Mouse (Mus musculus) forebrain, embryonic 11.5 days (tissue): ENCODE data around the gene Ezh1. TPM values are rescaled to one million over a fixed set of nuclear protein-coding genes. Genes with fewer than 3 reads are reported as not detected.
A peak's percentile ranks its signal among the peaks of the same experiment; 100 is the strongest.

Source experiments
- ATAC-seq: fragments of 200-750 bp; cut with Nextera tagmentation; replicated peaks from 2 replicates; pipeline ENCODE4 v1.8.0; 2017; ENCODE audit warnings: moderate TSS enrichment; ENCODE audit not compliant: low FRiP score
- DNase-seq: peaks from one replicate; pipeline ENCODE4 v3.0.0-alpha.2; 2017; ENCODE audit warnings: low spot score
- H3K27ac ChIP-seq: fragments of 300-500 bp; sonication (generic); 2 replicates; pipeline ENCODE4 v1.5.1; 2014; ENCODE audit warnings: low read depth, low read length
- H3K27me3 ChIP-seq: fragments of 300-500 bp; sonication (generic); 2 replicates; pipeline ENCODE4 v1.6.1; 2014; ENCODE audit warnings: mild to moderate bottlenecking, low read length, mixed read lengths; ENCODE audit not compliant: control insufficient read depth, insufficient read depth
- H3K36me3 ChIP-seq: fragments of 300-500 bp; sonication (generic); 2 replicates; pipeline ENCODE4 v1.6.1; 2014; ENCODE audit warnings: mild to moderate bottlenecking, low read length, moderate library complexity, mixed read lengths; ENCODE audit not compliant: control insufficient read depth, insufficient read depth
- H3K4me1 ChIP-seq: fragments of 300-500 bp; sonication (generic); replicated peaks from 2 replicates; pipeline ENCODE4 v1.6.1; 2014; ENCODE audit warnings: low read length, mixed read lengths; ENCODE audit not compliant: control insufficient read depth, insufficient read depth
- H3K4me2 ChIP-seq: fragments of 300-500 bp; sonication (generic); 2 replicates; pipeline ENCODE4 v1.6.1; 2014; ENCODE audit warnings: low read depth, mild to moderate bottlenecking, low read length, moderate library complexity, mixed read lengths; ENCODE audit not compliant: severe bottlenecking
- H3K4me3 ChIP-seq: fragments of 300-500 bp; sonication (generic); 2 replicates; pipeline ENCODE4 v1.5.1; 2014; ENCODE audit warnings: low read depth, low read length
- H3K9ac ChIP-seq: fragments of 300-500 bp; sonication (generic); 2 replicates; pipeline ENCODE4 v1.6.1; 2014; ENCODE audit warnings: low read length
- H3K9me3 ChIP-seq: fragments of 300-500 bp; sonication (generic); 2 replicates; pipeline ENCODE4 v1.6.1; 2016; ENCODE audit warnings: low read length, mixed read lengths; ENCODE audit not compliant: control insufficient read depth
- WGBS: fragments of 180-500 bp; shearing (Covaris S2); extraction: QIAGEN DNeasy Blood & Tissue Kit; methylation state at CpG from one replicate; pipeline ENCODE4 v1.1.7; 2014; 5-methylcytosine and 5-hydroxymethylcytosine counted together
- polyA plus RNA-seq: library from polyadenylated mRNA; unstranded; fragments of >200 nt; fragmentation: Nextera tagmentation; extraction: Ambion mirVana; gene quantifications from 2 replicates; pipeline ENCODE4 v1.2.1, GENCODE M21; 2014

Gene Ezh1
- polyA plus RNA-seq, 1 experiment from 2014 or later, result 12.8 TPM

- no peak overlapping the region for H3K4me3 ChIP-seq
- H3K27me3 ChIP-seq, result peaks cover 2% of the 10 kb centered on the region; the same call in 1 of the 2 replicates
- no peaks in the 10 kb centered on the region for H3K9me3 ChIP-seq
- H3K9ac ChIP-seq, result no peak overlapping the region
- no peak overlapping the region for H3K27ac ChIP-seq
- no peak for DNase-seq
- ATAC-seq, result no peak
- 90% methylated on average over 12 of the region's 12 CpGs for WGBS
- peaks cover 2% of the 10 kb centered on the region; the same call in 1 of the 2 replicates for H3K4me1 ChIP-seq
- H3K36me3 ChIP-seq, result no peaks in the 10 kb centered on the region
- no peak overlapping the region for H3K4me2 ChIP-seq
Observed at GRCm38 (mm10) chr11:101184984-101185383, 41.3 kb downstream of the Ezh1 start.

DNA sequence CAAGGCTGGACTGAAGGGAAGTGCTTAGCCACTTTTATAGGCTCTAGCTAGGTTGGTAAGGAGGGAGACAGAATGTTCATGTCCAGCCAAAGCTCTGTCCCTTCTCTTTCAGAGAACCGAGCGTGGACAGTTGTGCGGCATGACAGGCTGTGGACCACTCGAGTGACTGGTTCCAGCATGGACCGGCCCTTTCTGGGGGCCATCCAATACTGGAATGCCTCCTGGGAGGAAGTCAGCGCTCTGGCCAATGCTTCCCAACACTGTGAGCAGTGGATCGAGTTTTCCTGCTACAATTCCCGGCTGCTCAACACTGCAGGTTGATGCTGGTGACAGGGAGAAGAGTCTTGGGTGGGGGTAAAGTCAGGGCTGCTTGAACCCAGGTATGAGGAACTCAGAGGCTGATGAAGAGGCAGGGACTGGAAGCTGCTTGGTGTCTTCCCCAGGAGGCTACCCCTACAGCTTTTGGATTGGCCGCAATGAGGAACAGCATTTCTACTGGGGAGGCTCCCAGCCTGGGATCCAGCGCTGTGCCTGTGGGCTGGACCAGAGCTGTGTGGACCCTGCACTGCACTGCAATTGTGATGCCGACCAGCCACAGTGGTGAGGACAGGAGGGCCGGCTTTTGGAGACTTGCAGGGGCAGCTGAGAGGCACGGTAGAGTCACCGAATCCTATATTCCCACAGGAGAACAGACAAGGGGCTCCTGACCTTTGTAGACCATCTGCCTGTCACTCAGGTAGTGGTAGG lies 43.3 kb downstream of the Ezh1 start:
- Histone ChIP-seq H3K27me3 (peaks cover 16% of the 10 kb centered on the region), H3K4me3 (no peak overlapping the region), H3K4me2 (no peak overlapping the region), H3K9ac (no peak overlapping the region), H3K4me1 (0 out of 2 replicates have a peak, but pooled peaks cover 2% of the 10 kb centered on the region), H3K9me3 (no peaks in the 10 kb centered on the region), H3K27ac (no peak overlapping the region), H3K36me3 (no peaks in the 10 kb centered on the region)
- DNase-seq (no peak), ATAC-seq (no peak)
- WGBS, result 76% methylated on average over 14 of the region's 14 CpGs

- H3K4me2 ChIP-seq, result no peak overlapping the region
- H3K9me3 ChIP-seq, result no peaks in the 10 kb centered on the region
- peaks cover 26% of the 10 kb centered on the region for H3K27me3 ChIP-seq
- no peak overlapping the region for H3K4me3 ChIP-seq
- 90% methylated on average over 11 of the region's 11 CpGs for WGBS
- ATAC-seq (no peak), DNase-seq (no peak)
- no peaks in the 10 kb centered on the region for H3K36me3 ChIP-seq
- H3K27ac ChIP-seq, result no peak overlapping the region
- H3K9ac ChIP-seq, result no peak overlapping the region
- 0 out of 2 replicates have a peak, but pooled peaks cover 4% of the 10 kb centered on the region for H3K4me1 ChIP-seq
Observed at GRCm38 (mm10) chr11:101181961-101182360, 44.3 kb downstream of the Ezh1 start.

GRCm38 (mm10) chr11:101180846-101181740 lies 45.2 kb downstream of the Ezh1 start:
- H3K4me3 ChIP-seq, result no peak overlapping the region
- ATAC-seq, result no peak
- H3K36me3 ChIP-seq, result no peaks in the 10 kb centered on the region
- H3K9me3 ChIP-seq, result no peaks in the 10 kb centered on the region
- H3K9ac ChIP-seq, result no peak overlapping the region
- H3K4me1 ChIP-seq, result peaks cover 6% of the 10 kb centered on the region; the same call in 1 of the 2 replicates
- no peak overlapping the region for H3K4me2 ChIP-seq
- H3K27ac ChIP-seq, result no peak overlapping the region
- H3K27me3 ChIP-seq, result peaks cover 34% of the 10 kb centered on the region
- peak; percentile 87 for DNase-seq
- 44% methylated on average over 10 of the region's 10 CpGs for WGBS

- Histone ChIP-seq H3K9ac (no peak overlapping the region), H3K36me3 (no peaks in the 10 kb centered on the region), H3K4me3 (no peak overlapping the region), H3K27me3 (peaks cover 40% of the 10 kb centered on the region), H3K9me3 (no peaks in the 10 kb centered on the region), H3K27ac (no peak overlapping the region), H3K4me1 (peaks cover 6% of the 10 kb centered on the region; the same call in 1 of the 2 replicates), H3K4me2 (no peak overlapping the region)
- no peak for DNase-seq
- no peak for ATAC-seq
- whole genome bisulfite sequencing, result 67% methylated on average over 17 of the region's 17 CpGs
Observed at GRCm38 (mm10) chr11:101180261-101180660, 46.0 kb downstream of the Ezh1 start.

GRCm38 (mm10) chr11:101179306-101179705 lies 47.0 kb downstream of the Ezh1 start:
- H3K4me1 ChIP-seq, result peaks cover 8% of the 10 kb centered on the region
- H3K36me3 ChIP-seq, result no peaks in the 10 kb centered on the region
- no peak overlapping the region for H3K27ac ChIP-seq
- ATAC-seq (no peak), DNase-seq (no peak)
- H3K27me3 ChIP-seq, result peaks cover 50% of the 10 kb centered on the region
- H3K9ac ChIP-seq, result no peak overlapping the region
- WGBS, result 79% methylated on average over 15 of the region's 15 CpGs
- H3K9me3 ChIP-seq, result no peaks in the 10 kb centered on the region
- no peak overlapping the region for H3K4me2 ChIP-seq
- H3K4me3 ChIP-seq, result no peak overlapping the region

DNA sequence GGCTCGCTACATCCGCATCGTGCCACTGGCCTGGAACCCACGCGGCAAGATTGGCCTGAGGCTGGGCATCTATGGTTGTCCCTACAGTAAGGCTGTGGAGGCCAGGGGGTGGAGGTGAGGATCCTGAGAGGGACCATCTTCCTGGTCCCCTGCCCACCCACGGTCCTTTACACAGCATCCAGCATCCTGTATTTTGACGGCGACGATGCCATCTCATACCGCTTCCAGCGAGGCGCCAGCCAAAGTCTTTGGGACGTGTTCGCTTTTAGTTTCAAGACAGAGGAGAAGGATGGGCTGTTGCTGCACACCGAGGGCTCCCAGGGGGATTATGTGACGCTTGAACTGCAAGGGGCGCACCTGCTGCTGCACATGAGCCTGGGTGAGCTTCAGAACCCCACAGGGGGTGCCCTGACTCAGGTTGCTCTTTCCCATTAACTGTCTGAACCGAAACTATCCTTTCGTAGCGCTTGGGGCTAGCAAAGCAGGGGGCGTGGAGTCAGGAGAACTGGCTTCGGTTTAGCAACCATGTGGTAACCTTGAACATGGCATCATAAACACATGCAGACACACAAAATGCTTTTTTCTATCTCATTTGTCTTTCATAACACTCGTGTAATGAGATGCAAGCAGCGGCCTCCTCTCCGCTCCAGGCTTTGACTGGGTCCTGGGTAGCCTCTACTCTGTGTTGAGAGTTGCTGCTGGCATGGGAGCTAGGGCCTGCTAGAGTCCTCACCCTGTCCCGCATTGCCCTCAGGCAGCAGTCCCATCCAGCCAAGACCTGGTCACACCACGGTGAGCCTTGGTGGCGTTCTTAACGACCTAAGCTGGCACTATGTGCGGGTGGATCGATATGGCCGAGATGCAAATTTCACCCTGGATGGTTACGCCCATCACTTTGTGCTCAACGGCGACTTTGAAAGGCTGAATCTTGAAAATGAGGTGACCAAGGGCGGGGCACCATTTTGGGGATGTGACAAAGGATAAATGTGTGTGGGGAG lies 47.9 kb downstream of the Ezh1 start:
- Histone ChIP-seq H3K4me2 (no peak overlapping the region), H3K27ac (no peak overlapping the region), H3K4me3 (no peak overlapping the region), H3K4me1 (peaks cover 16% of the 10 kb centered on the region), H3K36me3 (no peaks in the 10 kb centered on the region), H3K27me3 (peaks cover 55% of the 10 kb centered on the region), H3K9me3 (no peaks in the 10 kb centered on the region), H3K9ac (no peak overlapping the region)
- no peak for DNase-seq
- WGBS, result 54% methylated on average over 36 of the region's 36 CpGs
- no peak for ATAC-seq
